Mouse (Mus musculus) liver, adult 2 months (tissue): Measurements from ENCODE around the gene Olfr643. TPM values are rescaled to one million over a fixed set of nuclear protein-coding genes. Genes with fewer than 3 reads are reported as not detected.

ENCODE experiments used
- DNase-seq: peaks from one replicate; pipeline ENCODE4 v3.0.0-alpha.2; 2011; ENCODE audit warnings: low read depth, low spot score; ENCODE audit errors: extremely low read depth
- H3K27ac ChIP-seq: fragments of 200-500 bp; replicated peaks from 2 replicates; pipeline ENCODE4 v1.5.1; 2012; ENCODE audit warnings: low read depth, mild to moderate bottlenecking, control low read depth, inconsistent platforms, low read length; ENCODE audit not compliant: insufficient read depth
- H3K27me3 ChIP-seq: fragments of 200-500 bp; 2 replicates; pipeline ENCODE4 v1.6.1; 2012; ENCODE audit warnings: mild to moderate bottlenecking, moderate library complexity, low read length, inconsistent platforms; ENCODE audit not compliant: control insufficient read depth, insufficient read depth
- H3K36me3 ChIP-seq: fragments of 200-500 bp; 2 replicates; pipeline ENCODE4 v1.6.1; 2012; ENCODE audit warnings: low read length, inconsistent platforms; ENCODE audit not compliant: control insufficient read depth, insufficient read depth
- H3K4me1 ChIP-seq: fragments of 200-500 bp; 2 replicates; pipeline ENCODE4 v1.6.1; 2011; ENCODE audit warnings: low read length; ENCODE audit not compliant: control insufficient read depth, insufficient read depth
- H3K4me3 ChIP-seq: fragments of 200-500 bp; 2 replicates; pipeline ENCODE4 v1.5.1; 2011; ENCODE audit warnings: low read depth, mild to moderate bottlenecking, control low read depth, low read length, moderate library complexity; ENCODE audit not compliant: insufficient read depth
- H3K79me2 ChIP-seq: fragments of 200-500 bp; 2 replicates; pipeline ENCODE4 v1.6.1; 2012; ENCODE audit warnings: inconsistent platforms, mild to moderate bottlenecking, low read length, moderate library complexity; ENCODE audit not compliant: control insufficient read depth, insufficient read depth
- H3K9ac ChIP-seq: fragments of 200-500 bp; 2 replicates; pipeline ENCODE4 v1.6.1; 2012; ENCODE audit warnings: low read depth, mild to moderate bottlenecking, control low read depth, inconsistent platforms, low read length
- CTCF ChIP-seq: fragments of 200-500 bp; IDR thresholded peaks from 2 replicates; pipeline ENCODE4 v1.5.1; 2011; ENCODE audit warnings: low read depth, low read length, control low read depth
- POLR2A ChIP-seq: fragments of 200-500 bp; IDR thresholded peaks from 2 replicates; pipeline ENCODE4 v1.6.1; 2011; ENCODE audit warnings: low read length, control low read depth; ENCODE audit not compliant: insufficient read depth; ENCODE audit errors: extremely low read depth
- WGBS: fragments of 180-500 bp; shearing (Covaris S2); methylation state at CpG from one replicate; pipeline ENCODE4 v1.1.7; 2018; 5-methylcytosine and 5-hydroxymethylcytosine counted together
- polyA plus RNA-seq: library from polyadenylated mRNA; depleted of rRNA; stranded (reverse); fragments of >200 nt; gene quantifications from 2 replicates; pipeline ENCODE4 v1.2.3, GENCODE M21; 2012; rRNA removed
- total RNA-seq: library from RNA; depleted of rRNA; stranded (reverse); fragments of >200 nt; gene quantifications from 2 replicates; pipeline ENCODE4 v1.2.3, GENCODE M21; 2014; rRNA removed

The Olfr643 gene
- total RNA-seq (not detected in 2 replicates), polyA plus RNA-seq (not detected in 2 replicates)

DNA sequence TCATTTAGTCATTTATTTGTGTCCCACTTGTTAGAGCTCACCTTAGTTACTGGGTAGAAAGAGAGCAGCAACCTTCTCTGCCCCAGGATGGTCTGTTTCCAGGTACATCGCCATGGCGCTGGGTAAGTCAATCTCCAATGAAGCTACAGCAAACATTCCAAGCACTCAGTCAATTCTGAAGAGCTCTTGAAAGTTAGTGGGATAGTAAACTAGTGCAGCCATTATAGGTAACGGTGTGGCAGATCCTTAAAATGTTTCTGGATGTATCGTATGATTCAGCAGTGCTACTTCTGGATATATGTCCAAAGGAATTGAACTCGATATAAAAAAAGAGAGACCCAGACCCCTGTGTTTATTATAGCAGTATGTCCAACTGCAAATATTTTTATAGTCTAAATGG lies at the start of gene Olfr643:
Gene Olfr643 (minus strand): TSS at position 101 of the 400 bp plus-strand sequence.
- 65% methylated on average over 5 of the region's 5 CpGs for WGBS

DNA sequence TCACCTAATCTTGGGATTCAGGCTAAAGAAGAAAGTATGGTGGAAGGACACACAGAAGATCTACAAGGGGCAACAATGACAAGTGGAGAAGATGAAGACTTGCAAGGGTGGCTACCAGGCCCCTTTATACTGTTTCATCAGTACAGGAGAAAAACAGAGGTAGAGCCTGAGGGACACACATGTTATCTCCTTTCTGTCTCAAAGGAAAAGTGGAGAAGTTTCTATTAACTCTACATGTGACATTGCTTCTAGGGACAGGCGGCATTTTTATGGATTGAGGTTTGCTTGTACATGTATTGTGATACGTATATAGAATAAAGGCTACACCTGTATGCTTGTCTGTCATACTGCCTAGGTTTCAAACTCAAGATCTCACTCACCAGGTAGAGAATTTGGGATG lies 46.1 kb upstream of the Olfr643 start, which contains the start of gene Olfr648:
Gene Olfr648 (minus strand): TSS at position 101 of the 400 bp plus-strand sequence.
- Histone ChIP-seq H3K79me2 (no peaks in the 10 kb centered on the region), H3K36me3 (no peaks in the 10 kb centered on the region), H3K4me1 (no peaks in the 10 kb centered on the region), H3K27me3 (no peaks in the 10 kb centered on the region), H3K4me3 (no peak within 1 kb of the TSS), H3K27ac (no peak within 1 kb of the TSS), H3K9ac (no peak within 1 kb of the TSS)
- TF ChIP-seq CTCF, result no peak
- no peak for TF ChIP-seq POLR2A
- WGBS, result 95% methylated on average over 2 of the region's 2 CpGs
- DNase-seq, result no peak

More for the DNA sequence above, at the start of gene Olfr643:
- TF ChIP-seq CTCF, result no peak
- no peak for TF ChIP-seq POLR2A
- Histone ChIP-seq H3K27ac (no peak within 1 kb of the TSS), H3K36me3 (no peaks in the 10 kb centered on the region), H3K27me3 (no peaks in the 10 kb centered on the region), H3K79me2 (no peaks in the 10 kb centered on the region), H3K4me1 (no peaks in the 10 kb centered on the region), H3K9ac (no peak within 1 kb of the TSS), H3K4me3 (no peak within 1 kb of the TSS)
- DNase-seq, result no peak

DNA sequence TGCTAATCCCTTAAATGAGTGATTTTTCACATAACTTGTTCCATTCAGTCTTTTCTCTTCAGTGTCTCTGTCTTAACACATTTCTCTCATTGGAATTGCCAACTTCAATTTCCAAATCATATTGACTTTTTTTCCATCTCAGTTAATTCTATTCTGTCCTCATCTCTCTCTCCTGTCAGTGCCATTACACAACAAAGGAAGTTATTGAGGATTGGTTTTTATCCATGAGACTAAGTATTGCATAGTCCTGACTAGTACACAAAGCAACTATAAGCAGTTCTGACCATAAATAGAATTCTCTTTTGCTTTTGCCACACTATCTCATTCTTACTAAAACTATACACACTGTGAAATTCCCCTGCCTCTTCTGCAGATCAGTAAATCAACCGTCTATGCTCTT lies 41.9 kb upstream of the Olfr643 start:
- 84% methylated on average over 1 of the region's 1 CpGs for WGBS
- no peak for DNase-seq

DNA sequence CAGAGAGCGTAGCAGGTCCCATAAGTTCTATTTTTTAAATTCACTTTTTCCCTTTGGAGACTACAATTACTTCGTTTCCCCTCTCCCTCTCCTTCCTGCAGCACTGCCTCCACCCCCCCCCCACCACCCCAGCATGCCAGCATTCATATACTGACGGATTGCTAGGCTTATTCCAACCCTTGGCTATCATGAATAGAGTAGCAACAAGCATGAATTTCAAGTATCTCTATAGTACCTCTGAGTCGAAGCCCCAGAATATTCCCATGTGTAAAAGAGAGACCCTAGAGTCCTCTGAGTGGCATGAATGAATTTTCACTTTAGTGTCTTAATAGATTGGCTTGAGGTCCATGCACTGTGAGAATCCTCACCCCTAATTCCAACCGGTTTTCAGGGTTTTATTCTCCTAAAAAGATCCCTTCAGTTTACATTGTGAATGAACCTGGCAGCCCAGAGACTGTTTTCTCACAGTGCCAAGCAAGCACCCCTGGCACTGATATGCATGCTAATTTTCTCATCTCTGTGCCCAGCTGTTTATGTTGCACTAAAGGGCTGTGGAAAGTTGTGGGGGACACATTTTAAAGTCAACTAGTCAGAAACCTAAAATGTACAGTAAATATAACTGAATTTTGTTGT lies 41.3 kb upstream of the Olfr643 start:
- Histone ChIP-seq H3K27ac (no peak overlapping the region), H3K4me3 (no peak overlapping the region), H3K9ac (no peak overlapping the region), H3K27me3 (no peaks in the 10 kb centered on the region), H3K4me1 (no peaks in the 10 kb centered on the region), H3K36me3 (no peaks in the 10 kb centered on the region), H3K79me2 (no peaks in the 10 kb centered on the region)
- 67% methylated on average over 5 of the region's 5 CpGs for WGBS
- DNase-seq, result no peak
- TF ChIP-seq CTCF (no peak), POLR2A (no peak)

More for the DNA sequence above, 41.9 kb upstream of the Olfr643 start:
- H3K36me3 ChIP-seq, result no peaks in the 10 kb centered on the region
- H3K4me1 ChIP-seq, result no peaks in the 10 kb centered on the region
- H3K4me3 ChIP-seq, result no peak overlapping the region
- no peaks in the 10 kb centered on the region for H3K79me2 ChIP-seq
- no peaks in the 10 kb centered on the region for H3K27me3 ChIP-seq
- no peak overlapping the region for H3K27ac ChIP-seq
- H3K9ac ChIP-seq, result no peak overlapping the region
- TF ChIP-seq POLR2A, result no peak
- TF ChIP-seq CTCF, result no peak

DNA sequence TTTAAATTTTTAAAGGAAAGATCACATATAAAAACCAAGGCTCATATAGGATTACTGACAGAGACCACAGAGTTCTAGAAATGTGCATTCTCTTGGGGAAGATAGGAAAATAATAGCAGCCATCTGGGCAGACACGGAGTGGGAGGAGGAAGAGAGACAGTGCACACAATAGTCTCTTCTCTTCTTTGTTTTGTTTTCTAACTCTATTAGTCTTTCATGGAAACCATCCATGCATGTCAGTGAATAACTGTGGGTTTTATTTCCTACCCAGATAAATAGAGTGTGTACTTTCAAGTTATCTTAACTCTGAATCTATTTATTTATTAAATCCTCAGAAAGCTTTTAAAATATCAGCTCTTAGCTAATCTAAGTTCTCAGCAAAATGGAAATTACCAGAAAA lies 37.9 kb upstream of the Olfr643 start:
- no peak overlapping the region for H3K4me3 ChIP-seq
- WGBS, result 79% methylated on average over 1 of the region's 1 CpGs
- no peak overlapping the region for H3K27ac ChIP-seq
- no peaks in the 10 kb centered on the region for H3K79me2 ChIP-seq
- H3K27me3 ChIP-seq, result no peaks in the 10 kb centered on the region
- no peaks in the 10 kb centered on the region for H3K4me1 ChIP-seq
- TF ChIP-seq POLR2A (no peak), CTCF (no peak)
- no peak for DNase-seq
- H3K36me3 ChIP-seq, result no peaks in the 10 kb centered on the region
- H3K9ac ChIP-seq, result no peak overlapping the region

DNA sequence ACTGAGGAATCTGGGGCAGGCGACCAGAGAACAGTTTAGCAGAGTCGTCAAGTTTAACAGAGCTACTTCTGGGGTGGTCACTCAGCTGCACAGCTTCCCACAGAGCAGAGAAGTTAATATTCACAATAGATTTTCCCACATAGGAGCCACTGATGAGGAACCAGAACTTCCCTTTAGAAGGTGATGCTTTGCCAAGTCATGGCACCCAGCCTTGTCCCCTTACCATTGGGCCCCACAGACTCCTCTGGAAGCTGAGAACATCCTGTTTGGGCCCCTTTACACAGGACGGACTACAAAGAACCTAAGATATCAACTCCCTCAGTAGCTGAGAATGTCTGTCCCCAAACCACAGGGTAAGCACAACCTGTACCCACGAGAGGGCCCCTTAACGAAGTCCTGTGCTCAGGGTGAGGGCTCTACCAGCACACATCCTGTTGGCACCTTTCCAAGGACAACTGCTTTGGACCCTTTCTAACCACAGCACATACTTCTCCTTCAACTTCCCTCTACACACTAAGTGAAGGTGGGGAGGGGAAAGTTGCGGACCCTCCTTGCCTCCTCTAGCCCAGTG lies 32.5 kb upstream of the Olfr643 start:
- H3K4me3 ChIP-seq, result no peak overlapping the region
- DNase-seq, result no peak
- WGBS, result 73% methylated on average over 6 of the region's 6 CpGs

More for the DNA sequence above, 32.5 kb upstream of the Olfr643 start:
- H3K27me3 ChIP-seq, result no peaks in the 10 kb centered on the region
- no peaks in the 10 kb centered on the region for H3K4me1 ChIP-seq
- TF ChIP-seq POLR2A (no peak), CTCF (no peak)
- H3K27ac ChIP-seq, result no peak overlapping the region
- no peaks in the 10 kb centered on the region for H3K79me2 ChIP-seq
- H3K36me3 ChIP-seq, result no peaks in the 10 kb centered on the region
- no peak overlapping the region for H3K9ac ChIP-seq
